Mouse (Mus musculus) MEL (cell line): ENCODE data around the gene Stac3. TPM values are rescaled to one million over a fixed set of nuclear protein-coding genes. Genes with fewer than 3 reads are reported as not detected.
A peak's percentile ranks its signal among the peaks of the same experiment; 100 is the strongest.

Experiments
- DNase-seq: peaks from one replicate; pipeline ENCODE4 v3.0.0; 2011; ENCODE audit warnings: low read depth, low spot score
- H3K27ac ChIP-seq: 2 replicates; pipeline ENCODE4 v1.5.1; 2012; ENCODE audit warnings: low read depth, mild to moderate bottlenecking, control low read depth, low read length, moderate library complexity; ENCODE audit not compliant: control insufficient read depth
- H3K27me3 ChIP-seq, 2 experiments: fragments of 150-350 bp in 1 of 2; sonication (generic) in 1 of 2; 2 replicates each; pipeline ENCODE4 v1.6.1; 2012; ENCODE audit warnings: low read length in 2 of 2, mild to moderate bottlenecking in 2 of 2, improper control_type of control experiment in 1 of 2, moderate library complexity in 1 of 2; ENCODE audit not compliant: insufficient read depth in 2 of 2, control insufficient read depth in 1 of 2
- H3K36me3 ChIP-seq, 2 experiments: 2 replicates each; pipeline ENCODE4 v1.6.1; 2012 to 2014; ENCODE audit warnings: low read length in 2 of 2, improper control_type of control experiment in 1 of 2, inconsistent platforms in 1 of 2, mild to moderate bottlenecking in 1 of 2; ENCODE audit not compliant: insufficient read depth in 2 of 2, control insufficient read depth in 1 of 2
- H3K4me1 ChIP-seq, 2 experiments: fragments of 150-350 bp in 1 of 2; sonication (generic) in 1 of 2; 2 replicates each; pipeline ENCODE4 v1.6.1; 2012; ENCODE audit warnings: low read length in 2 of 2, improper control_type of control experiment in 1 of 2, mild to moderate bottlenecking in 1 of 2; ENCODE audit not compliant: insufficient read depth in 2 of 2, control insufficient read depth in 1 of 2
- H3K4me3 ChIP-seq, 2 experiments: fragments of 150-350 bp in 1 of 2; sonication (generic) in 1 of 2; 2 replicates each; pipeline ENCODE4 v1.5.1; 2012; ENCODE audit warnings: low read depth in 2 of 2, low read length in 2 of 2, mild to moderate bottlenecking in 2 of 2, moderate library complexity in 2 of 2, control low read depth in 1 of 2, improper control_type of control experiment in 1 of 2; ENCODE audit not compliant: control insufficient read depth in 1 of 2, insufficient read depth in 1 of 2
- H3K79me2 ChIP-seq: 2 replicates; pipeline ENCODE4 v1.6.1; 2012; ENCODE audit warnings: mild to moderate bottlenecking, low read length, moderate library complexity; ENCODE audit not compliant: control insufficient read depth, poor library complexity, insufficient read depth
- H3K9ac ChIP-seq: 2 replicates; pipeline ENCODE4 v1.6.1; 2012; ENCODE audit warnings: low read depth, mild to moderate bottlenecking, control low read depth, low read length, moderate library complexity; ENCODE audit not compliant: control insufficient read depth, poor library complexity, severe bottlenecking
- H3K9me3 ChIP-seq: fragments of 150-350 bp; sonication (generic); replicated peaks from 2 replicates; pipeline ENCODE4 v1.6.1; 2012; ENCODE audit warnings: mild to moderate bottlenecking, low read length, improper control_type of control experiment, moderate library complexity; ENCODE audit not compliant: insufficient read depth
- BHLHE40 ChIP-seq: IDR thresholded peaks from 2 replicates; pipeline ENCODE4 v1.6.1; 2012; ENCODE audit warnings: low read depth, mild to moderate bottlenecking, inconsistent platforms, low read length, improper control_type of control experiment, borderline replicate concordance
- CHD1 ChIP-seq: IDR thresholded peaks from 2 replicates; pipeline ENCODE4 v1.6.1; 2012; ENCODE audit warnings: low read depth, mild to moderate bottlenecking, inconsistent platforms, low read length, improper control_type of control experiment
- CHD2 ChIP-seq: IDR thresholded peaks from 2 replicates; pipeline ENCODE4 v1.6.1; 2011; ENCODE audit warnings: low read length, improper control_type of control experiment
- E2F4 ChIP-seq: IDR thresholded peaks from 2 replicates; pipeline ENCODE4 v1.6.1; 2011; ENCODE audit warnings: low read depth, low read length, improper control_type of control experiment, borderline replicate concordance
- GABPA ChIP-seq: IDR thresholded peaks from 2 replicates; pipeline ENCODE4 v1.6.1; 2012; ENCODE audit warnings: low read depth, mild to moderate bottlenecking, inconsistent platforms, low read length, improper control_type of control experiment, moderate library complexity
- GATA1 ChIP-seq: IDR thresholded peaks from 2 replicates; pipeline ENCODE4 v1.6.1; 2011; ENCODE audit warnings: low read depth, low read length, improper control_type of control experiment
- HCFC1 ChIP-seq: IDR thresholded peaks from 2 replicates; pipeline ENCODE4 v1.6.1; 2012; ENCODE audit warnings: low read depth, mild to moderate bottlenecking, inconsistent platforms, low read length, improper control_type of control experiment, moderate library complexity
- JUND ChIP-seq: IDR thresholded peaks from 2 replicates; pipeline ENCODE4 v1.6.1; 2011; ENCODE audit warnings: low read depth, mild to moderate bottlenecking, improper control_type of control experiment, low read length
- MEF2A ChIP-seq: IDR thresholded peaks from 2 replicates; pipeline ENCODE4 v1.6.1; 2014; ENCODE audit warnings: low read depth, mild to moderate bottlenecking, inconsistent platforms, low read length, improper control_type of control experiment; ENCODE audit not compliant: poor library complexity, insufficient replicate concordance, severe bottlenecking; ENCODE audit errors: extremely low read depth
- MXI1 ChIP-seq: IDR thresholded peaks from 2 replicates; pipeline ENCODE4 v1.6.1; 2011; ENCODE audit warnings: mild to moderate bottlenecking, low read depth, low read length, improper control_type of control experiment
- NELFE ChIP-seq: IDR thresholded peaks from 2 replicates; pipeline ENCODE4 v1.6.1; 2011; ENCODE audit warnings: low read depth, low read length, improper control_type of control experiment
- NRF1 ChIP-seq: IDR thresholded peaks from 2 replicates; pipeline ENCODE4 v1.6.1; 2014; ENCODE audit warnings: low read depth, mild to moderate bottlenecking, inconsistent platforms, low read length, improper control_type of control experiment, moderate library complexity; ENCODE audit not compliant: poor library complexity, insufficient read depth, severe bottlenecking
- POLR2A ChIP-seq, 2 experiments: IDR thresholded peaks; 2 replicates each; pipeline ENCODE4 v1.6.1; 2011 to 2012; ENCODE audit warnings: low read length in 2 of 2, mild to moderate bottlenecking in 2 of 2, control low read depth in 1 of 2, improper control_type of control experiment in 1 of 2, low read depth in 1 of 2, moderate library complexity in 1 of 2; ENCODE audit not compliant: control insufficient read depth in 1 of 2, insufficient read depth in 1 of 2, poor library complexity in 1 of 2
- POLR2AphosphoS2 ChIP-seq: IDR thresholded peaks from 2 replicates; pipeline ENCODE4 v1.6.1; 2011; ENCODE audit warnings: low read length, improper control_type of control experiment
- POLR2AphosphoS5 ChIP-seq: IDR thresholded peaks from 2 replicates; pipeline ENCODE4 v1.6.1; 2012; ENCODE audit warnings: low read depth, borderline replicate concordance, mild to moderate bottlenecking, inconsistent platforms, low read length, moderate library complexity, mixed read lengths
- RAD21 ChIP-seq: IDR thresholded peaks from 2 replicates; pipeline ENCODE4 v1.6.1; 2011; ENCODE audit warnings: mild to moderate bottlenecking, low read depth, low read length, improper control_type of control experiment
- SMC3 ChIP-seq: IDR thresholded peaks from 2 replicates; pipeline ENCODE4 v1.6.1; 2011; ENCODE audit warnings: low read depth, low read length, improper control_type of control experiment
- TAL1 ChIP-seq: IDR thresholded peaks from 2 replicates; pipeline ENCODE4 v1.6.1; 2012; ENCODE audit warnings: mild to moderate bottlenecking, inconsistent platforms, low read length, moderate library complexity, mixed read lengths
- USF1 ChIP-seq: IDR thresholded peaks from 2 replicates; pipeline ENCODE4 v1.6.1; 2014; ENCODE audit warnings: low read depth, mild to moderate bottlenecking, inconsistent platforms, low read length, improper control_type of control experiment, moderate library complexity
- ZC3H11A ChIP-seq: IDR thresholded peaks from 2 replicates; pipeline ENCODE4 v1.6.1; 2012; ENCODE audit warnings: low read depth, mild to moderate bottlenecking, inconsistent platforms, low read length, improper control_type of control experiment
- ZMIZ1 ChIP-seq: IDR thresholded peaks from 2 replicates; pipeline ENCODE4 v1.6.1; 2012; ENCODE audit warnings: low read depth, mild to moderate bottlenecking, inconsistent platforms, low read length, improper control_type of control experiment, moderate library complexity
- ZNF384 ChIP-seq: IDR thresholded peaks from 2 replicates; pipeline ENCODE4 v1.6.1; 2012; ENCODE audit warnings: low read depth, mild to moderate bottlenecking, inconsistent platforms, low read length, improper control_type of control experiment
- polyA plus RNA-seq, 2 experiments: library from polyadenylated mRNA; stranded (reverse) in 1 of 2; unstranded in 1 of 2; fragments of >175 nt in 1 of 2; fragments of >200 nt in 1 of 2; gene quantifications; 2 replicates each; pipeline versions ENCODE4 v1.2.1 to v1.2.4; 2012; ENCODE audit warnings: low replicate concordance in 2 of 2, low read depth in 1 of 2; ENCODE audit not compliant: insufficient read length in 2 of 2, insufficient read depth in 1 of 2, missing spikeins in 1 of 2
- total RNA-seq: library from RNA; depleted of rRNA; stranded (reverse); fragments of 300-350 nt; gene quantifications from 2 replicates; pipeline ENCODE4 v1.2.3, GENCODE M21; 2012

Gene Stac3
- total and polyA plus RNA-seq, 3 experiments = 0.25 TPM; not detected in 2

DNA sequence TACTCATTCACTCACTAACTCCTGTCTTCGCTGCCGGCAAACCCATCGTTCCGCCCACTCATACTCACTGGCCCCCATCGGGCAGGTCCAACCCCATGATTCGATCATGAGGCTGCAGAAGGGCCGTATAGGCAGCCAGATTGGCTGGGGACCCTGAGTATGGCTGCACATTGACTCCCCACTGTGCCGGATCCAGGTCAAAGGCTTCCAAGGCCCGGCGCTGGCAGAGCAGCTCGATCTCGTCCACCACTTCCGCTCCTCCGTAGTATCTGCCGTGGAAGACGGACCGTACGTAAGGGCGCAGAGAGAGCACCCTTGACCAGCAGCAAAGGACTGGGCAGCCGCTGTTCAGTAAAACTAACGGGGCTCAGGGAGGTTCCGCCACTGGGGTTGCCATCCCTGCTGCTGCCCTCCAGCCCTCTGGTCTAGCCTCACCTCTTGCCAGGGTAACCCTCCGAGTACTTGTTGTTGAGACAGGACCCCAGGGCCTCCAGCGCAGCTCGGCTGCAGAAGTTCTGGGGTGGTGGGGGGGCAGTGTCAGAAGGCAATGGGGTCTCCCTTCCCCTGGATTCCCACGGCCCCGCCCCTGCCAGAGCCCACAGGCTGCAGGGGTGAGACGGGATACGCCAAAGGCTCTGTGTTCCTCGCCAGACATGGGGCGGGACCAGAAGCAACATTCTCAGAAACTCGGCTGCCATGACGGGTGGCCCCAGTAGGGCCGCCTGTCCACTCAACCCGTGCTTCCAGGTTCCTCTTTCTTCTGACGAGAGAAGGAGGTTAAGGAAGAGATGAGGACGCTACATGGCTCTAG is 18.6 kb downstream of the Stac3 start:
- peak overlapping the region; percentile 65 to 87 for H3K4me3 ChIP-seq
- H3K36me3 ChIP-seq = peaks cover 0 to 24% of the 10 kb centered on the region in 2 experiments; a peak in 3 of 4 replicates
- H3K27ac ChIP-seq = peak overlapping the region; percentile 97; the same call in 1 of the 2 replicates
- H3K9me3 ChIP-seq = no peaks in the 10 kb centered on the region
- H3K27me3 ChIP-seq = no peaks in the 10 kb centered on the region
- H3K79me2 ChIP-seq = peaks cover 29% of the 10 kb centered on the region
- peaks cover 2 to 32% of the 10 kb centered on the region in 2 experiments; a peak in 3 of 4 replicates for H3K4me1 ChIP-seq
- peak overlapping the region; percentile 96 for H3K9ac ChIP-seq
- DNase-seq = peak; percentile 47
- TF ChIP-seq E2F4 (no peak), NRF1 (no peak), JUND (no peak), USF1 (no peak), MEF2A (no peak), RAD21 (no peak), ZNF384 (no peak), TAL1 (no peak), NELFE (no peak), CHD1 (no peak), POLR2A (IDR thresholded peaks at IDR 0.05; ENCODE audit: control insufficient read depth in 1 of 2, insufficient read depth in 1 of 2, low read depth in 1 of 2, low read length in 2 of 2, poor library complexity in 1 of 2) (no peak), BHLHE40 (no peak), SMC3 (no peak), POLR2AphosphoS5 (no peak), ZC3H11A (no peak), GATA1 (no peak), POLR2AphosphoS2 (no peak)

DNA sequence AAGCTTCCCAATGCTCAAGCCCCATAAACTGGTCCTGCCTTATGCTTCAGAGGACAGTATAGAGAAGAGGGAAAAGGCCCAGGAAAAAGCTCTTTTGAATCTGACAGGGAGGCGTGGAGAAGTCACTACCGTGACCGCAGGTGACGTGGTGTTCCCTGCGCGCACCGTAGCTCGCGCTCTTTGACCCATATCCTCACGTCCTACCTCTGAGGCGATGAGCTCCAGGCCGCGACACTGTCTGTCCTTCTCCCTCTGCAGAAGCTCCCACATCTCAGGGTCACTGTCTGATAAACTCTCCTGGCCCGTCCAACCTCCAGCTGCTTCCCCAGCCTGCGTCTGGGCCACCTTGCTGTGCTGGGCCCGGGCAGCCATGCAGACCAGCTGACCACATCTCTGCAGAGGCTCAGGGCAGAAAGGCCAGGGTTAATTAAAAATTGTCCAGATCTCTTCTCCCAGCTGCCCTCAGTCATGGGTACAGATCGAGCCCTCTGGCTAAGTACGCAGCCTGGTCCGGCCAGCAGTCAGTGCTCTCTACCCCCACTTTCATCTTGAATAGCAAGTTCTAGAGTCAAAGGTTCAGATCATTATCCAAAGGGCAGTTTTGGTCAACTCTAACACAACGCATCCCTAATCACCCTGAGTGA is 19.4 kb downstream of the Stac3 start:
- peaks cover 0 to 24% of the 10 kb centered on the region in 2 experiments; a peak in 3 of 4 replicates for H3K36me3 ChIP-seq
- H3K9ac ChIP-seq = peak overlapping the region; percentile 96
- no peak for TF ChIP-seq POLR2A (IDR thresholded peaks at IDR 0.05; ENCODE audit: control insufficient read depth in 1 of 2, insufficient read depth in 1 of 2, low read depth in 1 of 2, low read length in 2 of 2, poor library complexity in 1 of 2)
- no peak for TF ChIP-seq CHD2
- TF ChIP-seq GABPA = no peak
- TF ChIP-seq MXI1 = no peak
- no peak for TF ChIP-seq NRF1
- TF ChIP-seq ZMIZ1 = no peak
- TF ChIP-seq HCFC1 = 0 out of 2 replicates have a peak, but pooled peaks have one; percentile 12
- TF ChIP-seq, all 39 proteins: peak for 1
- DNase-seq = peak; percentile 54
- Histone ChIP-seq H3K27me3 (no peaks in the 10 kb centered on the region), H3K4me3 (peak overlapping the region; percentile 65 to 87), H3K79me2 (peaks cover 29% of the 10 kb centered on the region), H3K9me3 (no peaks in the 10 kb centered on the region), H3K27ac (peak overlapping the region; percentile 97), H3K4me1 (peaks cover 2 to 25% of the 10 kb centered on the region in 2 experiments; a peak in 3 of 4 replicates)
